Mouse (Mus musculus): Measurements from ENCODE around the gene Stoml3. TPM values are rescaled to one million over a fixed set of nuclear protein-coding genes. Genes with fewer than 3 reads are reported as not detected.

Gene Stoml3
- polyA plus RNA-seq (2017; shearing (Covaris generic)), result not detected

DNA sequence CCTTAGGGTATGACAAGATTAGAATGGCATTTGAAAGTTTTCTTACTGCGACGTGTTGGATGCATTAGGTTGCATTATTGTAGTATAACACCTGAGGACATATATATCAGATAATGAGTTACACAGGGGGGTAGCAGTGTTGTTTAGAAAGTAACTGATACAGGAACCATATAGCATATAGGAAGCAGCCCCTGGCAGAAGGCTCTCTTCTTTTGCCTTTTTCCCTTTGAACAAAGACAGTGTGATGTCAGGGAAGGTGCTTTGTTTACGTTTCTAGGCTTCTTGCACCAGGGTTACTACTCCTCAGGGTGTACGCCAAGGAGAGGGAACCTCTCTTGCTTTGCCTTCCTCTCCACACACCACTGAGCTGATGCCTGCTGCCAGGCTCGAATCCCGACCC, at the start of gene Stoml3:
Stoml3 (plus strand) TSS at position 301 of the 400 bp plus-strand sequence.

DNA sequence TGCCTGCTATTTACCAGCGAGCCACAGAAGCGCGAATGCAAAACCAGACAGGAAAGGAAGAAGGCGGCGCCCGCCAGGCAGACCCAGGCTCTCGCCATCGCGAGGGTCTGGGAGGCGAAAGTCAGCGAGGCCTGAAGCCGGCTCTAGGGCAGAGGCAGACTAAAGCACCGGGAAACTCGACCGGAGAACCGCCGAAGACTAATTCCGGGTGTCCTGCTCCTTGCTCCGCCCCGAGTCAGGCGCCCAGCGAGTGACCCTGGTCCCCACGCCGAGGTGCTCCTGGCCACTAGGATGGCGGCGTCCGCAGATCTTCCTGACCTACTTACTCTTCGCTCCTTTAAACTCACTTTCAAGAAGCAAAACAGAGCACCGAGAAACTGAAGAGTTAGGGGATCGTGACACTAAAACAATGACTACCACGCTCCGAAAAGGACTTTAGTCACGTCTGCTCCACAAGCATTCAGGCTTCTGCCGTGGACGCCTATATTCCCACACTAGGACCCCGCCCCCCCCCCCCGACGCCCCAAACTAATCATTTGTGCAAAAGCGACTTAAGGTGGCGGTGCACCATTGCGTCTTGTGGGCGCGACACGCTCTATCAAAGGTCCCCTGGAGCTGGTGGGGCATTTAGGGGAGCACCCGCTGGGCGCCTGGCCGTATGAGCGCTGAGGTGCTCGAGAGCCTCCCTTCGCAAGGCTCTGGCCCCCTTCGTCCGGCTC, 25.2 kb upstream of the Stoml3 start, which contains the start of the genes Nhlrc3 and Proser1:
Nhlrc3 (minus strand) TSS at position 287 of the 719 bp plus-strand sequence.
Proser1 (plus strand) TSS at position 621 of the 719 bp plus-strand sequence.

Other genes with a start within 250 kb of the Stoml3 start
- gene Nhlrc3, start 25.3 kb upstream of the Stoml3 start, polyA plus RNA-seq (2017; shearing (Covaris generic)), result 10 to 100 TPM; 10.6 to 15.4 TPM
- 10 to 100 TPM; 18.7 to 25.4 TPM for gene Proser1, start 25.0 kb upstream of the Stoml3 start, polyA plus RNA-seq (2017; shearing (Covaris generic))
- under 1 TPM in 1 of 2 experiments, not detected in 1; 0.04 TPM for gene Frem2, start 168.7 kb downstream of the Stoml3 start, polyA plus RNA-seq (2017; shearing (Covaris generic))

Data from activated CD4-positive, CD25-positive, alpha-beta regulatory T cell (primary cell).